Mouse (Mus musculus): ENCODE measurements around the gene Gm20388. TPM values are rescaled to one million over a fixed set of nuclear protein-coding genes. Genes with fewer than 3 reads are reported as not detected.
"Not testable (repeated sequence)": the region's sequence is repeated elsewhere in the genome, so short reads cannot be mapped to it uniquely, and the experiment has no call there.

The Gm20388 gene
- total RNA-seq, 2 experiments from 2014 or later = not detected

DNA sequence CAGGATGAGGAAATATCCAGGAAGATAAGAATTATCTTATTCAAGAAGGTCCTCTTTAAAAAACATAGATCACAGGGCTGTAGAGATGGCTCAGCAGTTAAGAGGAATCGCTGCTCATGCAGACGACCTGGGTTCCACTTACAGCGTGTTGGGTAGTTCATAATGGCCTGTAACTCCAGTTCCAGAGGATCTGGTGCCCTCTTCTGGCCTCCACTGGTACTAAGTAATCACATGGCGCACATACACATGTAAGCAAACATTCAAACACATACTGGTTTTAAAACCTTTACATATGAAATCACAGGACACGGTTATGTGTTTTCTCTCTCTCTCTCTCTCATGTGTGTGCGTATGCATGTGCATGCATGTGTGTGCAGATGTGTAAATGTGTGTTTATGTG lies 1226.2 kb downstream of the Gm20388 start:
- no peak for DNase-seq (ENCODE audit: low spot score in 2 of 2)

DNA sequence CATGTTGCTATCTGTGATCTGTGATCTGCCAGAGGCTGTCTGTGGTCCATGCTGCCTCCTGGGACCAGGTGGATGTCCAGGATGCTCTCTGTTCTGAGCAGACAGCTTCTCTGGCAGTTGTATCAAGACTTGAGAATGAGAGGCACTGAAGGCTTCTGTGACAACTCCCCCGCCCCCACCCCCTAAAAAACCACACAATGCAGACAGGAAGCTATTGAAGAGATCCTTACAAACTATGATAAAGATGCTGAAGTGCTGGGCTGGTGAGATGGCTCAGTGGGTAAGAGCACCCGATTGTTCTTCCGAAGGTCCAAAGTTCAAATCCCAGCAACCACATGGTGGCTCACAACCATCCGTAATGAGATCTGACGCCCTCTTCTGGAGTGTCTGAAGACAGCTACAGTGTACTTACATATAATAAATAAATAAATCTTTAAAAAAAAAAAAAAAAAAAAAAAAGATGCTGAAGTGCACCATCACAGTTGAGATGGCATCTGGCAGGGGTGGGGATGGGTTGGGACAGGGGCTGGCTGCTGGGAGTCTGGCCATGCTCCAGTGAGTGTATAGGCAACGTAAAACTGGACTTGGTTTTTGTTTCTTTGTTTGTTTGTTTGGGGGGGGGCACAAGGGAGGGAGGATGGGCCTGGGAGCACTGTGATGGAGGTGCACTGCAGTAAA lies 1235.0 kb downstream of the Gm20388 start:
- not testable (repeated sequence) for DNase-seq (ENCODE audit: low spot score in 2 of 2)

GRCm38 (mm10) chr8:121148573-121149083 lies 1238.0 kb downstream of the Gm20388 start:
- no peak for DNase-seq (ENCODE audit: low spot score in 2 of 2)

DNA sequence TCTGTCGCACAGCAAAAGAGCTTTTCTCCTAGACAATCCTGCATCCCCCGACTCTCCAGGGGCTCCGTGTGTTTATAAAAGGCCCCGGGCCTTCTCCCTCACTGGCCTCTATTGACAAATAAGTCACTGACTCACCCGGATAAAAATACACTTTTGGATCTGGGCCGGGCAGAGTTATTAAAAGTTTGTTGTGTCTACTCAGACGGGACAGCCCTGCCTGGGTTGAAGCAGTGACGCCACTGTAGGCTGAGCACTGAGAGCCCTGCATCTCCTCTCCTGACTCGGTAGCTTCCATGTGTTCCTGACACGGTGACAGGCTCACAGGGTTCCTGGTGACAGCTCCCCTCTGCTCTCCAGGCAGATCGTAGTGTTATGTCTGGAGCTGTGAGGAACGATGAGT lies 1241.8 kb downstream of the Gm20388 start:
- DNase-seq (ENCODE audit: low spot score in 2 of 2) = no peak

DNA sequence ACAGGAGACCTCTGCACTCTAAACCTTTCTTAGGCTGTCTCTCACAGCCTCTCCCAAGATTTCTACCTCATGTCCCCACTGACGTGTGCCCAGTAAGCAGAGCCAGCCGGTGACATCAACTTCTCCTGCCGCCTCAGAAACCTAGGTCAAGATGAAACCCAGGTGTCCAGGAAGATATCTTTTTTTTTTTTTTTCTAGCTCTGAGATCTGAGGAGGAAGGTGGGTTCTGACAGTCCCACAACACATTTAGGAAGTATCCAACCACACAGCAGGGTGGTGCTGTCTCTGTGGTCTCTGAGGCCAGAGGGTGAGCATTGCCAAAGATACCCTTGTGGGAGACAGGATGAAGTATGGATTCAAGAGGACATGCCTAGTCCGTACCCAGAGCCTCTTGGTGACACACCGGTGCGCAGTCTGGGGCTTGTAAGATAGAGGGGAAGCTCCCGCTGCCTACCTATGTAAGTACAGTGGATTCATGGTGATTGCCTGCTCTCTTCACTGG lies 1246.4 kb downstream of the Gm20388 start:
- DNase-seq (ENCODE audit: low spot score in 2 of 2) = no peak

DNA sequence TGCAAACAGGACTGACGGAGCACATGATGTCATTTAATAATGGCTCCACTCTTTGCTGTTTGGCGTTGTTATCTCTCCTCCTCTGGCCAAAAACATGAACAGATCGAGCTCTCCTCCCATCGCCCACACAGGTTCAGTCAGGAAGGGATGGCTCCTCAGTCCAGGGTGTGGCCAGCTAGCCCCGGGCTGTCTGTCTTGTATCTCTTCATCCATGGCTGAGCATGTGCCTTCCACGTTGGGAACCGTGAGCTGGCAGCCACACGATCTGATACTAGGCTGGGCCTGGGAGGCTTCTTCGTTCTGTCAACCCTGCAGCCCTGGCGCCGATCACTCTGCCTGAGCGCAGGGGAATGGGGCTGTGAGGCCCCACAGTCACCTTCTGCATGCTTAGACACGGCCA lies 1248.2 kb downstream of the Gm20388 start:
- DNase-seq (ENCODE audit: low spot score in 2 of 2) = no peak

DNA sequence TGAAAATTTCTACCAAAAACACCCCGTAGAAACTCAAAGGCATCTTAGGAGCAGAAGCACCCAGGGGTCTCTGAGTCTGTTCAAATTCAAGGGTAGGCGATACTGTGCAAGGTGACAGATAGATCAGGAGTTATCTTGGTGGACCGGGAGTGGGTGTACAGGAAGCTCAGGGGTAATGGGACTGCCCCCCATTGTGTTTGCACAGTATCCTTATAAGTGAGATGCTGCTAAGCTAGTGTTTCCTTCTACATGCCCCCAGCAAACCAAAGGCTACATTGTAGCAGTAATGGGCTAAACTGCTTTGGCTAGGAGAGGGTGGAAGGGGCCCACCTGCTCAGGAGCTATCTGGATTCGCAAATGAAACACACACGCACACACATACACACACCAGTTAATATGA lies 1250.8 kb downstream of the Gm20388 start:
- no peak for DNase-seq (ENCODE audit: low spot score in 2 of 2)

DNA sequence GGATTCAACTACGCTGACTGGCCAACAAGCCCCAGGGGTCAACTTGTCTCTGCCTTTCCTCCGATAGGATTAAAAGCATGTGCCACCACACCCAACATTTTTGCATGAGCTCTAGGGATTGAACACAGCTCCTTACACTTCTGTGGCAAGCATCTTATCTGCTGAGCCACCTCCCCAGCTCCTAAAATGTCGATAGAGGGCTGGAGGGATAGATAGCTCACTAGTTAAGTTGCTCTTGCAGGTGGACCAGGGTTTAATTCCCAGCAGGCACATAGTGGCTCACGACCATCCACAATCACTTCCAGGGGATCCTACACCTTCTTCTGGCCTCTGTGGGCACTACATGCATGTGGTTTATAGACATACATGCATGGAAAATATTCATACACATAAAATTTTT lies 1251.8 kb downstream of the Gm20388 start:
- no peak for DNase-seq (ENCODE audit: low spot score in 2 of 2)

GRCm38 (mm10) chr8:121162906-121163695 lies 1252.5 kb downstream of the Gm20388 start:
- DNase-seq (ENCODE audit: low spot score in 2 of 2) = no peak

DNA sequence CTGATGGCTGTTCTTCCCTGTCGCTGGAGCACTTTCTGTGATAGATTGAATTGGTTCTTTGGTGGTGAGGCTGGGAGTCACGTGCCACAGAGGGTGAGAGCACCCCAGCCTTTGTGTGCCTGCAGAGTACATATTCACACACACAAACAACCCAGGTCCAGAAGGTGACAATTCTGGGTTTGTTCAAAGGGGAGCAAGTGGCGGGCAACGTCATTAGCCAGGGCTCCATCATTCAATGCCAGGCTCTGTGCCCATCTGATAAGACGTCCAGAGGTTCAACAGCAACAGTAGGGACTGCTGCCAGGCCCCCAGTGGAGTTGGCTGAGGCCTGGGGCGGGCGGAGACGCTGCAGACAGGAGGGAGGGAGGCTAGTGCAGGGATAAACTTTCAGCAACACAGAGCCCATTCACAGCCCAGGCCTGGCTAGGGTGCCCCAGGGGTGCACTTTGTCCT lies 1253.4 kb downstream of the Gm20388 start:
- DNase-seq (ENCODE audit: low spot score in 2 of 2) = no peak

- no peak for DNase-seq (ENCODE audit: low spot score in 2 of 2)
Observed at GRCm38 (mm10) chr8:121168033-121168432, 1257.4 kb downstream of the Gm20388 start.

- DNase-seq (ENCODE audit: low spot score in 2 of 2) = no peak
Observed at GRCm38 (mm10) chr8:121170116-121170515, 1259.5 kb downstream of the Gm20388 start.

DNA sequence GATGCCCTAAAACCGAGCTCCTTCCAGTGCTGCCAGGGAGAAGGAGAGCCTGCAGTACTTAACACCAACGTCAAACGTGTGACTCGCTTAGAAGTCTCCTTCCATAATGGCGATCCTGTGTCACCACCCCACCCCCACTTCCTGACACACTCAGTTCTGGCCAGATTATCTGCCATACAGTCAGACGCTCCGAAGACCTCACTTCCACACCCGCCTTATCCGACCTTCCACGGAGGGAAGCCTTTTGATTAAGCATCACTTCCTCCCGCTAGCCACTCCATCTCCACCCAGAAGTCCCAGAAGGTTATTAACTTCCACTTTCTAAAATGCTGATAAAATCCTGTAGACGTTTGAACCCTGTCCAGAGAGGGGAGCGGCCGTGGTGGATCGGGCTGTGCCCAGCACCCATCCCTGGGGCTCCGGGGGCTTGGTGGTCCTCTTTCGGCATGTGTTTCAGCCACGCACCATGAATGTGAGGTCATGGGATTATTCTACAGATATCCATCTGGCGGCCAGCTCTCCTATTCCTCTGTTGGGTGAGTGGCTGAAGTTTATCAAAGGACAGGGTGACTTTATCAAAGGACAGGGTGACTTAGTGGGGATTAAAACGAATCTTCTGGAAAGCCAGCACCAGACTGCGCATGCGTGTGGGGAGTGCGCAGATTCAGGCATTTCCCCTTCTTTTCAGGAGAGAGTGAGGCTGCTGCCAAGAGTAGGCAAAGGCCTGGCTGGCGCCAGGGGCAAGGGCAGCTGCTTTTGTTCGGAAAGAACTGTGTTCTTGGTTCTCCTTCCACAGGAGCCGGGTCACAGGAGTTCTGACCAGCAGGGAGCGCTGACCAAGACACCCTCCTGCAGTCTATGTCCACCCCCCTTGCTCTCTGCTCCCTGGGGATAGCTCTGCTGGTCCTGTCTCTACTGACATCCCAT lies 1260.2 kb downstream of the Gm20388 start:
- DNase-seq (ENCODE audit: low spot score in 2 of 2) = peak; percentile 11 to 45

GRCm38 (mm10) chr8:121172567-121172966 lies 1261.9 kb downstream of the Gm20388 start:
- DNase-seq (ENCODE audit: low spot score in 2 of 2) = no peak

GRCm38 (mm10) chr8:121174178-121174577 lies 1263.5 kb downstream of the Gm20388 start:
- DNase-seq (ENCODE audit: low spot score in 2 of 2) = no peak

GRCm38 (mm10) chr8:121174721-121175539 lies 1264.3 kb downstream of the Gm20388 start:
- DNase-seq (ENCODE audit: low spot score in 2 of 2) = no peak

GRCm38 (mm10) chr8:121175540-121176090 lies 1265.0 kb downstream of the Gm20388 start:
- no peak for DNase-seq (ENCODE audit: low spot score in 2 of 2)

DNA sequence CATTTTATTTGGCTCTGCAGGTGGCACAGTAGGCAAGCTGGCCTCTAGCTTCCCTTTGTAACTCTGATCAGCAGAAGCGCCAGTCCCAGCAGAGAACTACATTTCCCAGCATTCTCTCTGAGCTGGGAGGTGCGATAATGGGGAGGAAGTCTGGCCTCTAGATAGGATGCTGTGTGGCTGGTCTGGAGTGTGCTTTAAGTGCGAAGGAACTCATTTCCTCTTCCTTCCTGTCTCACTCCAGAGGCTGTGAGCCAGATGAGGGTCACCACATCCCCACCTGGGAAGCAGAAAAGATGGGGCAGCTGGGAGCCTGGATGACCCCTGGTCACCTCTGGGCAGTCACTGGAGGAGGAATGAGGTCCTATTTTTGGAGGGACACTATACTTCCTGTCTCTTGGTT lies 1265.7 kb downstream of the Gm20388 start:
- DNase-seq (ENCODE audit: low spot score in 2 of 2) = peak in 1 of 2 experiments; percentile 9

- no peak for DNase-seq (ENCODE audit: low spot score in 2 of 2)
Observed at GRCm38 (mm10) chr8:121180474-121181284, 1270.0 kb downstream of the Gm20388 start.
